Mouse (Mus musculus): ENCODE data around the gene Rpl19. TPM values are rescaled to one million over a fixed set of nuclear protein-coding genes. Genes with fewer than 3 reads are reported as not detected.

Gene Rpl19
- polyA plus RNA-seq, 1 experiment from 2014 or later = 1,157 TPM

GRCm38 (mm10) chr11:97997387-97997960, 29.0 kb upstream of the Rpl19 start:
- no peaks in the 10 kb centered on the region for H3K27me3 ChIP-seq (ENCODE audit: control insufficient read depth, insufficient read depth, low read length)
- no peaks in the 10 kb centered on the region for H3K9me3 ChIP-seq (ENCODE audit: control insufficient read depth, low read depth, low read length)
- WGBS = 78% methylated on average over 8 of the region's 8 CpGs
- ATAC-seq (ENCODE audit: insufficient number of reproducible peaks, insufficient read depth, low FRiP score, low read depth) = no peak
- no peak overlapping the region for H3K4me3 ChIP-seq (ENCODE audit: low read depth, low read length)
- no peak overlapping the region for H3K27ac ChIP-seq (ENCODE audit: low read length)
- H3K36me3 ChIP-seq (ENCODE audit: control insufficient read depth, insufficient read depth, low read length) = no peaks in the 10 kb centered on the region
- H3K4me2 ChIP-seq (replicated peaks; ENCODE audit: low read depth, low read length) = no peak overlapping the region
- H3K4me1 ChIP-seq (ENCODE audit: control insufficient read depth, insufficient read depth, low read length) = peaks cover 12% of the 10 kb centered on the region
- H3K9ac ChIP-seq (replicated peaks; ENCODE audit: low read depth, low read length) = no peak overlapping the region

- WGBS = 70% methylated on average over 11 of the region's 11 CpGs
- H3K27me3 ChIP-seq (ENCODE audit: control insufficient read depth, insufficient read depth, low read length) = no peaks in the 10 kb centered on the region
- H3K4me1 ChIP-seq (ENCODE audit: control insufficient read depth, insufficient read depth, low read length) = peaks cover 16% of the 10 kb centered on the region
- no peak for ATAC-seq (ENCODE audit: insufficient number of reproducible peaks, insufficient read depth, low FRiP score, low read depth)
- no peak overlapping the region for H3K4me2 ChIP-seq (replicated peaks; ENCODE audit: low read depth, low read length)
- H3K9me3 ChIP-seq (ENCODE audit: control insufficient read depth, low read depth, low read length) = no peaks in the 10 kb centered on the region
- H3K9ac ChIP-seq (replicated peaks; ENCODE audit: low read depth, low read length) = no peak overlapping the region
- no peak overlapping the region for H3K4me3 ChIP-seq (ENCODE audit: low read depth, low read length)
- no peak overlapping the region for H3K27ac ChIP-seq (ENCODE audit: low read length)
- no peaks in the 10 kb centered on the region for H3K36me3 ChIP-seq (ENCODE audit: control insufficient read depth, insufficient read depth, low read length)
Measured at GRCm38 (mm10) chr11:97998074-97998793, 28.3 kb upstream of the Rpl19 start.

GRCm38 (mm10) chr11:97998898-97999608, 27.5 kb upstream of the Rpl19 start:
- 53% methylated on average over 7 of the region's 7 CpGs for WGBS
- H3K4me1 ChIP-seq (ENCODE audit: control insufficient read depth, insufficient read depth, low read length) = peaks cover 16% of the 10 kb centered on the region
- no peak overlapping the region for H3K27ac ChIP-seq (ENCODE audit: low read length)
- ATAC-seq (ENCODE audit: insufficient number of reproducible peaks, insufficient read depth, low FRiP score, low read depth) = no peak
- no peaks in the 10 kb centered on the region for H3K36me3 ChIP-seq (ENCODE audit: control insufficient read depth, insufficient read depth, low read length)
- H3K9me3 ChIP-seq (ENCODE audit: control insufficient read depth, low read depth, low read length) = no peaks in the 10 kb centered on the region
- no peaks in the 10 kb centered on the region for H3K27me3 ChIP-seq (ENCODE audit: control insufficient read depth, insufficient read depth, low read length)
- no peak overlapping the region for H3K9ac ChIP-seq (replicated peaks; ENCODE audit: low read depth, low read length)
- no peak overlapping the region for H3K4me3 ChIP-seq (ENCODE audit: low read depth, low read length)
- no peak overlapping the region for H3K4me2 ChIP-seq (replicated peaks; ENCODE audit: low read depth, low read length)

- WGBS = 55% methylated on average over 5 of the region's 5 CpGs
- H3K4me2 ChIP-seq (replicated peaks; ENCODE audit: low read depth, low read length) = no peak overlapping the region
- H3K27me3 ChIP-seq (ENCODE audit: control insufficient read depth, insufficient read depth, low read length) = no peaks in the 10 kb centered on the region
- peaks cover 2% of the 10 kb centered on the region; the same call in 1 of the 2 replicates for H3K36me3 ChIP-seq (ENCODE audit: control insufficient read depth, insufficient read depth, low read length)
- no peak overlapping the region for H3K4me3 ChIP-seq (ENCODE audit: low read depth, low read length)
- peaks cover 12% of the 10 kb centered on the region for H3K4me1 ChIP-seq (ENCODE audit: control insufficient read depth, insufficient read depth, low read length)
- no peak for ATAC-seq (ENCODE audit: insufficient number of reproducible peaks, insufficient read depth, low FRiP score, low read depth)
- H3K27ac ChIP-seq (ENCODE audit: low read length) = no peak overlapping the region
- no peak overlapping the region for H3K9ac ChIP-seq (replicated peaks; ENCODE audit: low read depth, low read length)
- no peaks in the 10 kb centered on the region for H3K9me3 ChIP-seq (ENCODE audit: control insufficient read depth, low read depth, low read length)
Measured at GRCm38 (mm10) chr11:97999748-98000147, 26.8 kb upstream of the Rpl19 start.

- ATAC-seq (ENCODE audit: insufficient number of reproducible peaks, insufficient read depth, low FRiP score, low read depth) = no peak
- Histone ChIP-seq H3K27ac (ENCODE audit: low read length) (no peak overlapping the region), H3K9ac (replicated peaks; ENCODE audit: low read depth, low read length) (no peak overlapping the region), H3K36me3 (ENCODE audit: control insufficient read depth, insufficient read depth, low read length) (peaks cover 4% of the 10 kb centered on the region; the same call in 1 of the 2 replicates), H3K9me3 (ENCODE audit: control insufficient read depth, low read depth, low read length) (no peaks in the 10 kb centered on the region), H3K4me3 (ENCODE audit: low read depth, low read length) (no peak overlapping the region), H3K4me1 (ENCODE audit: control insufficient read depth, insufficient read depth, low read length) (peaks cover 4% of the 10 kb centered on the region; the same call in 1 of the 2 replicates), H3K27me3 (ENCODE audit: control insufficient read depth, insufficient read depth, low read length) (no peaks in the 10 kb centered on the region), H3K4me2 (replicated peaks; ENCODE audit: low read depth, low read length) (no peak overlapping the region)
- WGBS = 24% methylated on average over 7 of the region's 7 CpGs
Measured at GRCm38 (mm10) chr11:98000378-98001140, 26.0 kb upstream of the Rpl19 start.

GRCm38 (mm10) chr11:98001351-98001824, 25.1 kb upstream of the Rpl19 start:
- Histone ChIP-seq H3K27me3 (ENCODE audit: control insufficient read depth, insufficient read depth, low read length) (no peaks in the 10 kb centered on the region), H3K9ac (replicated peaks; ENCODE audit: low read depth, low read length) (no peak overlapping the region), H3K27ac (ENCODE audit: low read length) (no peak overlapping the region), H3K4me1 (ENCODE audit: control insufficient read depth, insufficient read depth, low read length) (peaks cover 4% of the 10 kb centered on the region; the same call in 1 of the 2 replicates), H3K36me3 (ENCODE audit: control insufficient read depth, insufficient read depth, low read length) (peaks cover 4% of the 10 kb centered on the region; the same call in 1 of the 2 replicates), H3K4me3 (ENCODE audit: low read depth, low read length) (no peak overlapping the region), H3K9me3 (ENCODE audit: control insufficient read depth, low read depth, low read length) (no peaks in the 10 kb centered on the region), H3K4me2 (replicated peaks; ENCODE audit: low read depth, low read length) (no peak overlapping the region)
- ATAC-seq (ENCODE audit: insufficient number of reproducible peaks, insufficient read depth, low FRiP score, low read depth) = no peak
- 36% methylated on average over 11 of the region's 11 CpGs for WGBS

- Histone ChIP-seq H3K4me1 (ENCODE audit: control insufficient read depth, insufficient read depth, low read length) (peaks cover 4% of the 10 kb centered on the region; the same call in 1 of the 2 replicates), H3K4me3 (ENCODE audit: low read depth, low read length) (no peak overlapping the region), H3K27me3 (ENCODE audit: control insufficient read depth, insufficient read depth, low read length) (no peaks in the 10 kb centered on the region), H3K27ac (ENCODE audit: low read length) (no peak overlapping the region), H3K36me3 (ENCODE audit: control insufficient read depth, insufficient read depth, low read length) (peaks cover 4% of the 10 kb centered on the region; the same call in 1 of the 2 replicates), H3K9me3 (ENCODE audit: control insufficient read depth, low read depth, low read length) (no peaks in the 10 kb centered on the region), H3K9ac (replicated peaks; ENCODE audit: low read depth, low read length) (no peak overlapping the region), H3K4me2 (replicated peaks; ENCODE audit: low read depth, low read length) (no peak overlapping the region)
- WGBS = 61% methylated on average over 6 of the region's 6 CpGs
- no peak for ATAC-seq (ENCODE audit: insufficient number of reproducible peaks, insufficient read depth, low FRiP score, low read depth)
Measured at GRCm38 (mm10) chr11:98001986-98002385, 24.5 kb upstream of the Rpl19 start.

- no peak for ATAC-seq (ENCODE audit: insufficient number of reproducible peaks, insufficient read depth, low FRiP score, low read depth)
- Histone ChIP-seq H3K4me3 (ENCODE audit: low read depth, low read length) (no peak overlapping the region), H3K9me3 (ENCODE audit: control insufficient read depth, low read depth, low read length) (no peaks in the 10 kb centered on the region), H3K4me2 (replicated peaks; ENCODE audit: low read depth, low read length) (peak overlapping the region; percentile 22; the same call in 1 of the 2 replicates), H3K27me3 (ENCODE audit: control insufficient read depth, insufficient read depth, low read length) (no peaks in the 10 kb centered on the region), H3K9ac (replicated peaks; ENCODE audit: low read depth, low read length) (0 out of 2 replicates have a peak overlapping the region, but pooled peaks have one; percentile 14), H3K27ac (ENCODE audit: low read length) (no peak overlapping the region), H3K36me3 (ENCODE audit: control insufficient read depth, insufficient read depth, low read length) (peaks cover 7% of the 10 kb centered on the region; the same call in 1 of the 2 replicates), H3K4me1 (ENCODE audit: control insufficient read depth, insufficient read depth, low read length) (peaks cover 4% of the 10 kb centered on the region; the same call in 1 of the 2 replicates)
- WGBS = 18% methylated on average over 12 of the region's 12 CpGs
Measured at GRCm38 (mm10) chr11:98002627-98003026, 23.9 kb upstream of the Rpl19 start.

Measured in stomach, embryonic 14.5 days (tissue).